Mouse (Mus musculus) macrophage (primary cell): ENCODE measurements around the gene 1700010B08Rik. TPM values are rescaled to one million over a fixed set of nuclear protein-coding genes. Genes with fewer than 3 reads are reported as not detected.
"Not testable (repeated sequence)": the region's sequence is repeated elsewhere in the genome, so short reads cannot be mapped to it uniquely, and the experiment has no call there.

Source experiments
- H3K27ac ChIP-seq: fragments of 350-480 bp; formaldehyde crosslinking; 2 replicates; pipeline ENCODE4 v1.9.0; 2021
- H3K36me3 ChIP-seq: fragments of 350-480 bp; formaldehyde crosslinking; 2 replicates; pipeline ENCODE4 v1.9.0; 2021; ENCODE audit errors: inconsistent target
- H3K4me3 ChIP-seq: fragments of 350-480 bp; formaldehyde crosslinking; 2 replicates; pipeline ENCODE4 v1.9.0; 2021; ENCODE audit errors: inconsistent target
- H3K79me2 ChIP-seq: fragments of 350-480 bp; formaldehyde crosslinking; 2 replicates; pipeline ENCODE4 v1.9.0; 2021; ENCODE audit errors: inconsistent target
- WGBS: methylation state at CpG from one replicate; pipeline ENCODE4 v1.1.7; 2026; ENCODE audit warnings: inconsistent platforms; ENCODE audit not compliant: missing documents; 5-methylcytosine and 5-hydroxymethylcytosine counted together
- polyA plus RNA-seq: library from polyadenylated mRNA; stranded (reverse); fragments of 250-400 nt; gene quantifications from 3 replicates; pipeline ENCODE4 v1.2.4, GENCODE M21; 2018; ENCODE audit warnings: inconsistent platforms

Gene 1700010B08Rik
- polyA plus RNA-seq, 1 experiment from 2014 or later = not detected

DNA sequence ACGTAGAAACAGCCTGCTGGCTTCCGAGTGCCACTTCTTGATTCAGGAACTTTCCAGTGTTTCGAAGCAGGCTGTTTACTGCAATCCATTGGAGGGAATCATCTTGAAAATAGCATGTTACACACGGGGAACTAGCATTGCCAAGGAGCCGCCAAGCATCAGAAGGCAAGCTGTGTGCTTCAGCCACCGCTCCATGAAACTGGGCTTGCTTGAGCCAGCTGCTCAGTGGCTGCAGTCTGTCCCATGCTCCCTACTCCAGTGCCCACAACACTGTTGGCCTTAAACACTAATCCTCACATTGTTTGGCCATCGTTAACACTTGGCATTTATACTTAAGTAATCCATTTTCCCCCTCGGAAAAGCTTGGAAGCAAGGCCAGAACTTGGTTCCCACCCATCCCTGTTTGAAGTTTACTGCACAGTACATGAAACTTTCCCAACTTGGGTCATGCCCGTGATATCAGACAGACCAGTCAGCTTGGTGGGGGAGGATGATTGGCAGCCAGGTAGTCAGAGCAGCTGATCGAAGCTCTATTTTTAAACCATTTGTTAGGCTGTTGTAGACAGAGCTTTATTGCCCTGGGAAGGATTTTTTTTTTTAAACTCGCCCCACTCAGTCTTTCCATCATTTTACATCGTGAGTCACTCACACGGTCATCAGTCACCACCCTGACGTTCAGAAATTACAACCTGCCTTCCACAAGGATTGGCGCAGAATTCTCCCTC lies 13.2 kb upstream of the 1700010B08Rik start:
- 96% methylated on average over 15 of the region's 15 CpGs for WGBS
- Histone ChIP-seq H3K4me3 (no peak overlapping the region), H3K27ac (no peak overlapping the region), H3K36me3 (peaks cover 49% of the 10 kb centered on the region), H3K79me2 (no peaks in the 10 kb centered on the region)

DNA sequence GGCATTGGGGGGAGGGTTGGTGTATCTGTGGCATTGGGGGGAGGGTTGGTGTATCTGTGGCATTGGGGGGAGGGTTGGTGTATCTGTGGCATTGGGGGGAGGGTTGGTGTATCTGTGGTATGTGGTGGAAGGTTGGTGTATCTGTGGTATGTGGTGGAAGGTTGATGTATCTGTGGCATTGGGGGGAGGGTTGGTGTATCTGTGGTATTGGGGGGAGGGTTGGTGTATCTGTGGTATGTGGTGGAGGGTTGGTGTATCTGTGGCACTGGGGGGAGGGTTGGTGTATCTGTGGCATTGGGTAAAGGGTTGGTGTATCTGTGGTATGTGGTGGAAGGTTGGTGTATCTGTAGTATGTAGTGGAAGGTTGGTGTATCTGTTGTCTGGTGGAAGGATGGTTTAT lies 11.6 kb upstream of the 1700010B08Rik start:
- H3K4me3 ChIP-seq, H3K79me2 ChIP-seq, H3K27ac ChIP-seq: not testable (repeated sequence)
- peaks cover 35% of the 10 kb centered on the region; the same call in 1 of the 2 replicates for H3K36me3 ChIP-seq

DNA sequence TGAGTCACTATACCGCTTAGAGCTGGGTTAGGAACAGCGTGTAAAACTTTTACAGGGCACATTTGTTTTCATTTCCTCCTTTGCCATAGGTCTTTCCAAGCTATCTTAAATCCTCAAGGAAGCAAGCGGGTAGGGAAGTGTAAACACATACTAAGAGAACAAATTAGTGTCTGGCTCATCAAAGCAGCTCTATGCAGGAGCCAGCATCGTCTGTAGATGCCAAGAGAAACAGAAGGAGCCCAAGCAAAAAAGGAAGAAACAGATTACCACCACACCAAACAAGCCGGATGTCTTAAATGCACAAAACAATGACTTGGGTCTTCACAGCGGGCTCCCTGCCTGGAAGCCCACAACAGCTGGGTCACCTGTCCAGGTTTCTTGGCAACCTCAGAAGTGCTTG lies 9.0 kb upstream of the 1700010B08Rik start:
- peaks cover 13% of the 10 kb centered on the region; the same call in 1 of the 2 replicates for H3K36me3 ChIP-seq
- WGBS = 88% methylated on average over 6 of the region's 6 CpGs
- H3K27ac ChIP-seq = no peak overlapping the region
- no peaks in the 10 kb centered on the region for H3K79me2 ChIP-seq
- no peak overlapping the region for H3K4me3 ChIP-seq

DNA sequence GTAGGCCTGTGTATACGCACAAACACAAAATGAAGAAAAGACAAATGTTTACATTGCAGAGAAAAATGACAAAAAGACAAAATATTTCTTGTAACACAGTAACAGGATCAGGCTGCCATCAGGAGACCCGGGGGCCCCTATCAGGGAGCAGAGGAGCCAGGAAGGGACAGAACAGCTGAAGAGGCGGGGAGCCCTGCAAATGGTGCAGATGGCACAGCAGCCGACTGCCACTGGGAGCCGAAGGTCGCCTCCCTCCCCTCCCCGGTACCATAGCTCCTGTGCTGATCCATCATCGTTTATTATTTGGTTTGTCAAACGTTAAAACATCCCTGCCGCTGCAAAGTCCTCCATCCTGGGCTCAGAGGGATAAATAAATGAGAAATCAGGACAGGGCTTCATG lies 6.6 kb upstream of the 1700010B08Rik start:
- no peak overlapping the region for H3K4me3 ChIP-seq
- no peaks in the 10 kb centered on the region for H3K79me2 ChIP-seq
- H3K36me3 ChIP-seq = no peaks in the 10 kb centered on the region; the same call in 1 of the 2 replicates
- 85% methylated on average over 7 of the region's 10 CpGs for WGBS
- no peak overlapping the region for H3K27ac ChIP-seq

DNA sequence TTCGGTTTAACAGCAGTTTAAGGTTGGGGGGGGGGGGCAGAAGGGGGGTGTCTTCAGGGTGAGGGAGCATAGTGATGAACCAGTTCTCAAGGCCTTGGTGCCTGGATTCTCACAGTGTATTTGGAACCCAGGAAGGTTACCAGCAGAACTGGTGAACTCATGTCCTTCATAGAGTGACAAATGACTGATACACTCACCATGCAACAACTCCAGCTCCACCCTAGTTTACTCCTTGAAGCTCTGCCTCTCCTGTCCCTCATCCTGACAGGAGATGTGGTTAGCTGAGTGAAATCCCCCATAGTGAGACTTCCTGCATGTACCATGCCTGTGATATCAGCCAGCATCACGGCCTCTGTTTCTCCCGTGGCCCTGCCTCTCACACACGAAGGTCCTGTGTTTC lies 6.0 kb upstream of the 1700010B08Rik start:
- 95% methylated on average over 4 of the region's 4 CpGs for WGBS
- H3K36me3 ChIP-seq = no peaks in the 10 kb centered on the region; the same call in 1 of the 2 replicates
- no peak overlapping the region for H3K4me3 ChIP-seq
- no peaks in the 10 kb centered on the region for H3K79me2 ChIP-seq
- no peak overlapping the region for H3K27ac ChIP-seq

DNA sequence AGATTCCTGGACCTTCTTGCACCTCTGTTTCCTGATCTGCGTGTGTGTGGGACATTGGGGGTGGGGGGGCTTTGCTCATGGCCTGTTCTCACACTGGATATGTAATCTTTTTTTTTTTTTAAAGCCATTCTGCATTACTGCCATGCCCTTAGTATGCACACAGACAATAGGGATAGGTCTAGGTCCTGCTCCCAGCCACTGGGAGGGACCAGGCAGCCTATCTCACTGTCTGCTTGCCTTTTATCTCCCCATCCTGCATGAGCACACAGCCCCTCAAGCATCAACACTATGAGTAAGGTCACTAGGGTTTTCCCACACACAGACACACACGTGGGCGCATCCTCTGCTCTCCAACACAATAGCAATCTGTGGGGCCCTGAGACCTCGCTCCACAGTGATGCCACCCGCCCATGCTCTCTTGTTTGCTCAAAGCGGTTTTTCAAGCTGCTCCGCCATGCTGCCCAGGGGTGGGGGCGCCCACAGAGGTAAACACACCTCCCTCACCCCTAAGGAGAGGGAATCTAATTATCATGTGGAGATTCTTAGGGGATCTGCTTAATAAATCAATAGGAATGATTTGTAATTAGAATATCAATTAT lies 4.5 kb upstream of the 1700010B08Rik start:
- Histone ChIP-seq H3K4me3 (no peak overlapping the region), H3K79me2 (no peaks in the 10 kb centered on the region), H3K27ac (no peak overlapping the region), H3K36me3 (no peaks in the 10 kb centered on the region)
- WGBS = 90% methylated on average over 8 of the region's 8 CpGs

DNA sequence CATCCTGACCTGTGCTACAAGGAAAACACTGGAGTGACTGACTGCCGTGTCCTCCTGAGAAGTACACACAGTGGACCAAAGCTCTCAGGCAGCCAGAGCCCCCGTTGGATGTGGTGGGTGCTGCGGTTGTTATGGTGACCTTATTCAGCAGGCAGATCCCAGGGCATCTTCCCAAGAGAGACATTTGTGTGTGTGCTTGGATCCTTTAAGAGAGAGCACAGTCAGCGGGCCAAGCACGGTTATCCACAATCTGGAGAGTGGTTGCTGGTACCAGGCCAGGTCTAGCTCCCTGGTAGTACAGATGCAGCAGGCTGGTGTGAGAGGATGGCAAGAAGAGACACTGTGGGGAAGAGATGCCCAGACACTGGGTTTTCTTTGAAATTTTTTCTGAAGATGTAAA lies 2.2 kb upstream of the 1700010B08Rik start:
- WGBS = 88% methylated on average over 4 of the region's 5 CpGs
- H3K27ac ChIP-seq = no peak overlapping the region
- no peaks in the 10 kb centered on the region for H3K79me2 ChIP-seq
- no peak overlapping the region for H3K4me3 ChIP-seq
- no peaks in the 10 kb centered on the region for H3K36me3 ChIP-seq

DNA sequence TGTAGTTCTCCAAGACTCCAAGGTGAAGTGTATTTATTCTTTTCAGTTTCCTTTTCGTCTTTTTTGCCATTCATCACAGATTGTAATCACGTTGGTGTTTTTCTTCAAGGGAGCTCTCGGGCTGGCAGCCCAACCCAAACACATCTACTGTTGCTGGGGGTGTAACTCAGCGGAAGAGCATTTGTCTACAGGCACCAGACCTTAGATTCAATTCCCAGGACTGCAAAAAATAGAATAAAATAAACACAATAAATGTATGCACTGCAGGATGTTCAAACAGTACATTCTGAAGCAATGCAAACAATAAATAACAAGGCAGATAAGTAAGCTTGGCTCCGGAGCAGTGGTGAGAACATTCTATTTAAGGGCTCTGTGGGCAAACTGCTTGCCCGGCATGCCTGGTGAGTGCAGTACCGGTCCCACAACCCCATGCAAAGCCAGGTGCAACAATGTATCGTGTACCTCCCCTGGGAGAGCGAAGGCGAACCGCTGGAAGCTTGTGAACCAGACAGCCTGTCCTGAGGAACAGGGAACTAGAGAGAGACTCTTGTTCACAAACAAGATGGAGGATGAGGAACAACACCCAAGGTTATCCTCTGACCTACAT lies 3.1 kb downstream of the 1700010B08Rik start:
- Histone ChIP-seq H3K27ac (no peak overlapping the region), H3K36me3 (no peaks in the 10 kb centered on the region), H3K79me2 (no peaks in the 10 kb centered on the region), H3K4me3 (no peak overlapping the region)
- WGBS = 83% methylated on average over 9 of the region's 11 CpGs

DNA sequence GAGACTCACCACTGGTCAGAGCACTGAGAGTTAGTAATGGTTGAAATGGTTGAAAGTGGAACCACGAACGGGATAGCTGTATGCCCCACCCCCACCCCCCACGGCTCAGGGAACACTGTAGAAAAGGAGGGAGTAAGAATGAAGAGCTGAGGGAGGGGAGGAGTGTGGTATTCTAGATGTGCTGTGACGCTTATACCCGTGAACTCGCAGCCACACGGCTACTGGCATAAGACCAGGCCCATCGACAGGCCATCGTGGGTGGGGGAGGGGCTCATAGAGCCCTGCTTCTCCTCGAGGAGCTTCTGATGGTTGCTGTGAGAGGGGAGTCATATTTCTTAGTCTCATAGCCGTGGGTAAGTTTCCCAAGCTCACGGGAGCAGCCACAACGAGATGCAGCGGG lies 5.2 kb downstream of the 1700010B08Rik start:
- H3K4me3 ChIP-seq = no peak overlapping the region
- WGBS = 82% methylated on average over 13 of the region's 14 CpGs
- no peak overlapping the region for H3K27ac ChIP-seq
- no peaks in the 10 kb centered on the region for H3K36me3 ChIP-seq
- no peaks in the 10 kb centered on the region for H3K79me2 ChIP-seq

DNA sequence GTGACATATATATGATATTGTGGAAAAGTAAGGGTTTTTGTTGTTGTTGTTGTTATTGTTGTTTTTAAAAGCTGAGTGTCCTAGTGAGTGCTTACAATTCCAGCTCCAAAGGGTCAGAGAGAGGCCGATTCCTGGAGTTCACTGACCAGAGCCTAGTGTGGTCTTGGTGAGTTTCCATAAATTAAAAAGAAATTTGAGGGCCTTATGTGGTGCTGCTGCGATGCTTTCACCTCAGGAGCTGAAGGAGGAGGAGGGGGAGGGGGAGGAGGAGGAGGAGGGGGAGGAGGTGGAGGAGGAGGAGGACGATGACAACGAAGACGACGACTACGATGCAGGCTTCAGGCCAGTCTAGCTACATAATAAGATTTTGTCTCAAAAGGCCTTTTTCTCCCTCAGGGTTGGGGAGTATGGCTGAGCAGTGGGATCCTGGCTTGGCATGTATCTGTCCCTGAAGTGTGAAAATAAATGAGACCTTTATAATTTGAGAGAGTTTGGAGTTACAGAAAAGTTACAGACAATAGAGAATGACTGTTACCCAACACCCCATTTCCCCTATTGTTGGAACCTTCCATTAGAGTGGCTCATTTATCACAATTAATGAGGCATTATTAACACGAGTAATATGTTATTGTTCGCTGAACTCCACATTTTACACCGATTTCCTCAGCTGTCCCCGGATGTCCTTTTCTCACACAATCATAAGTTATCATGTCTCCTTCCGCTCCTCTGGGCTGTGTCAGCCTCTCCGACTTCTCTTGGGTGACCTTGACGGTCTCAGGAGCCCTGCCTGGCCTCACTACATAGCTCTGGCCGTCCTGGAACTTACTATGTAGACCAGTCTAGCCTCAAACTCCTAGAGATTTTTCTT lies 6.0 kb downstream of the 1700010B08Rik start:
- 92% methylated on average over 9 of the region's 15 CpGs for WGBS
- H3K36me3 ChIP-seq = no peaks in the 10 kb centered on the region
- H3K4me3 ChIP-seq = no peak overlapping the region
- no peaks in the 10 kb centered on the region for H3K79me2 ChIP-seq
- H3K27ac ChIP-seq = no peak overlapping the region

DNA sequence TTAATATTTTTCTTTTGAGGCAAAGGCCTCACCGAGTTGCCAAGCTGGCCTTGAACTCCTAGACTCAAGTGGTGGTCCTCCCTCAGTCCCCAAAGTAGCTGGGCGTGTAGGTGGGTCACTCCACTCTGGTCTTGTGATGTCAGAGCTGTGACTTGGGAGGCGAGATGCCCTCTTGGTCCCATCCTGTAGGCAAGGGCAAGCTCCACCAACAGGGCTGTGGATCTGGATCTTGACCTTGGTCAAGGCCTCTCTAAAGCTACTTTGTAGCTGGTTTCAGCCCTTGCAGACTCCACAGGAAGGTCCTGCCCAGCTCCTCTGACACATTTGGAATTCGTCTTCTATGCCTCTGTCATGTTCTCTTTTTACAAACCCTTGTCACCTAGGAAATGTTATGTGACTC lies 6.6 kb downstream of the 1700010B08Rik start:
- Histone ChIP-seq H3K36me3 (no peaks in the 10 kb centered on the region), H3K79me2 (no peaks in the 10 kb centered on the region), H3K4me3 (no peak overlapping the region), H3K27ac (no peak overlapping the region)
- WGBS = 94% methylated on average over 4 of the region's 4 CpGs

DNA sequence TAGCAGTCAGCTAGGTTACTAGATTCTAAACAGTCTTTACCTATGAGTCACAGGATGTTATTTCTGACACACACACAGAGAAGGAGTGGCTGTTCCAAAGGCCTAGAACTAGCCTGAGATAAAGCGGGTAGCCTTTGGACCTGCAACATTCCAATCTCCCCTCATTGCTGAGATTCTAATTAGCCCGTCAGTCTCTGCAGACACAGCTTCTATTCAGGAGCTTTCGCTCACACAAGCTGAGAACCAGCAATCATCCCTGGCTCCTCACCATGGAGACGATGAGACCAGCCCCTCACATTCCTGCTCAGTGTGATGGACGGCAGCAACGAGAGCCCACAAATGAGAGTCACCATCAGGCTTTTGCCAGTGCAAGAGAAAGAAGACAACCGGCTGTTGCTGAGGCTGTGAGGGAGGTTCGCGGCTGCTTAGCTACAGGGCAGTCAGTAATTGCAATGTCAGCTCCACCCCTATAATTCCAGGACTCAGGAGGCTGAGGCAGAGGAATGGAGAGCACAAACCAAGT lies 11.3 kb downstream of the 1700010B08Rik start:
- H3K36me3 ChIP-seq = no peaks in the 10 kb centered on the region
- no peak overlapping the region for H3K27ac ChIP-seq
- no peaks in the 10 kb centered on the region for H3K79me2 ChIP-seq
- 72% methylated on average over 9 of the region's 9 CpGs for WGBS
- no peak overlapping the region for H3K4me3 ChIP-seq

DNA sequence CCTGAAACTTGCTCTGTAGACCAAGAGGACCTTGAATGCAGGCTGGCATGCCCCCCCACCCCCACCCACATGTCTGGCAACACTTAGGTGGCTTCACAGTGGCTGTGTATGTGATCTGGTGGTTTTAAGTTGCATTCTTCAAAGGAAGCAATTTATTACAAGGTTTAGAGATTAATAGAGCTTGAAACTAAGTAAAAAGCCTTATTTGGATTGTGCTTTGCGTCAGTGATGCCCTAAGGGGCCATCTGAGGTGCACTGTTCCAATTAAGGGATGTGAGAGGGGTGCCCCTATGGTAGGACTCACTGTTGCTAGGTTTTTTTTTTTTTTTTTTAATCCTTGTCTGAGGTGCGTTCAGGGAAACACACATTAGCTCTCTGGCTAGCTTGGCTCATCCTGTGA lies 15.2 kb downstream of the 1700010B08Rik start:
- no peak overlapping the region for H3K4me3 ChIP-seq
- H3K36me3 ChIP-seq = no peaks in the 10 kb centered on the region
- H3K27ac ChIP-seq = no peak overlapping the region
- 78% methylated on average over 2 of the region's 2 CpGs for WGBS
- peaks cover 19% of the 10 kb centered on the region for H3K79me2 ChIP-seq

DNA sequence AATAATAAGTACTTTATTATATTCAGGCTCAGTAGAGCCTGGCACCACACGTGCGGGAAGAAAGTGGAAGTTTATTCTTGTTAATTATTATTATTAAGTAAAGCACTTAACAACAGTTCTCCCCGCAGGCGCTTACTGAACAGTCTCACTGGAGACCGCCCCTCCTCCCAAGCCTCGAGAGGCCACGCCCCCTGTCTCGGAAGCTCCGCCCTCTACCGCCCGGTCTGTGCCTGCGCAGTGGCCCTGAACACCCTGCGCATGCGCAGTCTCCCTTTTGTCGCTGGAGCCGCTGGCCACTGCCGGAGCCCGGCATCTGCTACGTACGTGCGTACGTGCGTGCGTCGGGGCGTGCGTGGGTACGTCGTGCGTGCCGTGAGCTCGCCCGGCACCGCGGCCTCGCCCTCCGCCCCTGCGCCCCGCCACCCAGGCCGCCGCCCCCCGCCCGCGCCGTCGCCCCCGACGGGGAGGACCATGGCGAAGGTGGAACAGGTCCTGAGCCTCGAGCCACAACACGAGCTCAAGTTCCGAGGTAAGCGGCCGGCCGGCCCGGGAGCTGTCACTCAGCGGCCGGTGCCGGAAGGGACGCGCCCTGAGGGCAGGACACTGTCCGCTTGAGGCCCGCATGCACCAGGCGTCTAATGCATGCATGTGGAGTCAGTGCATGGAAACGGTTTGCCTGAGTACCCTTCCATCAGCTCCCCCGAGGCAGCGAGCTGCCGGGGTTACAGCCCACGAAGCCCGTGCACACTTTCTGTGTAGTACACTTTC lies 18.2 kb downstream of the 1700010B08Rik start, which contains the start of gene Vapb:
Gene Vapb, plus strand, starts transcription at position 290 of the 768 bp plus-strand sequence.
- 1% methylated on average over 70 of the region's 70 CpGs for WGBS
- Histone ChIP-seq H3K27ac (peak within 1 kb of the TSS; percentile 76), H3K79me2 (peaks cover 48% of the 10 kb centered on the region), H3K4me3 (peak within 1 kb of the TSS; percentile 87), H3K36me3 (no peaks in the 10 kb centered on the region)
